Mouse (Mus musculus) midbrain, embryonic 13.5 days (tissue): ENCODE results near the gene Psmb3. TPM values are rescaled to one million over a fixed set of nuclear protein-coding genes. Genes with fewer than 3 reads are reported as not detected.

Experiments
- ATAC-seq: fragments of 200-750 bp; cut with Nextera tagmentation; 2 replicates; pipeline ENCODE4 v1.8.0; 2017; ENCODE audit warnings: mild to moderate bottlenecking, moderate TSS enrichment, moderate library complexity
- H3K27ac ChIP-seq: fragments of 300-500 bp; sonication (generic); 2 replicates; pipeline ENCODE4 v1.5.1; 2015; ENCODE audit warnings: inconsistent platforms, mild to moderate bottlenecking, moderate library complexity
- H3K27me3 ChIP-seq: fragments of 300-500 bp; sonication (generic); 2 replicates; pipeline ENCODE4 v1.6.1; 2015; ENCODE audit warnings: mild to moderate bottlenecking, inconsistent platforms
- H3K36me3 ChIP-seq: fragments of 300-500 bp; sonication (generic); 2 replicates; pipeline ENCODE4 v1.6.1; 2015; ENCODE audit warnings: mild to moderate bottlenecking, inconsistent platforms
- H3K4me1 ChIP-seq: fragments of 300-500 bp; sonication (generic); replicated peaks from 2 replicates; pipeline ENCODE4 v1.6.1; 2015; ENCODE audit warnings: inconsistent platforms
- H3K4me2 ChIP-seq: fragments of 300-500 bp; sonication (generic); replicated peaks from 2 replicates; pipeline ENCODE4 v1.6.1; 2015; ENCODE audit warnings: moderate library complexity, mild to moderate bottlenecking, inconsistent platforms
- H3K4me3 ChIP-seq: fragments of 300-500 bp; sonication (generic); replicated peaks from 2 replicates; pipeline ENCODE4 v1.5.1; 2015; ENCODE audit warnings: mild to moderate bottlenecking, inconsistent platforms
- H3K9ac ChIP-seq: fragments of 300-500 bp; sonication (generic); replicated peaks from 2 replicates; pipeline ENCODE4 v1.6.1; 2015; ENCODE audit warnings: mild to moderate bottlenecking, inconsistent platforms
- H3K9me3 ChIP-seq: fragments of 300-500 bp; sonication (generic); 2 replicates; pipeline ENCODE4 v1.6.1; 2016; ENCODE audit warnings: mild to moderate bottlenecking, inconsistent platforms
- WGBS: fragments of 180-500 bp; shearing (Covaris S2); methylation state at CpG from one replicate; pipeline ENCODE4 v1.1.7; 2015; 5-methylcytosine and 5-hydroxymethylcytosine counted together
- polyA plus RNA-seq: library from polyadenylated mRNA; unstranded; fragments of >200 nt; fragmentation: Nextera tagmentation; extraction: Ambion mirVana; gene quantifications from 2 replicates; pipeline ENCODE4 v1.2.1, GENCODE M21; 2015

The Psmb3 gene
- polyA plus RNA-seq, 1 experiment from 2014 or later: 503 TPM

- H3K4me3 ChIP-seq: no peak overlapping the region
- 94% methylated on average over 3 of the region's 3 CpGs for WGBS
- H3K36me3 ChIP-seq: peaks cover 77% of the 10 kb centered on the region
These were observed 11.2 kb downstream of the Psmb3 start for GRCm38 (mm10) chr11:97714356-97714755.

GRCm38 (mm10) chr11:97714784-97715760 is 11.9 kb downstream of the Psmb3 start:
- Histone ChIP-seq H3K27me3 (no peaks in the 10 kb centered on the region), H3K4me1 (no peaks in the 10 kb centered on the region), H3K4me3 (no peak overlapping the region), H3K36me3 (peaks cover 83% of the 10 kb centered on the region), H3K4me2 (no peak overlapping the region), H3K27ac (no peak overlapping the region), H3K9me3 (no peaks in the 10 kb centered on the region), H3K9ac (no peak overlapping the region)
- no peak for ATAC-seq
- WGBS: 93% methylated on average over 14 of the region's 14 CpGs

More at GRCm38 (mm10) chr11:97714356-97714755, 11.2 kb downstream of the Psmb3 start:
- Histone ChIP-seq H3K27me3 (no peaks in the 10 kb centered on the region), H3K9ac (no peak overlapping the region), H3K4me2 (no peak overlapping the region), H3K9me3 (no peaks in the 10 kb centered on the region), H3K4me1 (no peaks in the 10 kb centered on the region), H3K27ac (no peak overlapping the region)
- ATAC-seq: no peak

GRCm38 (mm10) chr11:97716021-97716420 is 12.8 kb downstream of the Psmb3 start:
- no peak for ATAC-seq
- WGBS: 89% methylated on average over 8 of the region's 8 CpGs
- H3K4me2 ChIP-seq: no peak overlapping the region
- no peak overlapping the region for H3K4me3 ChIP-seq
- no peak overlapping the region for H3K9ac ChIP-seq
- H3K27me3 ChIP-seq: no peaks in the 10 kb centered on the region
- no peaks in the 10 kb centered on the region for H3K4me1 ChIP-seq
- H3K9me3 ChIP-seq: no peaks in the 10 kb centered on the region
- no peak overlapping the region for H3K27ac ChIP-seq
- H3K36me3 ChIP-seq: peaks cover 92% of the 10 kb centered on the region

- Histone ChIP-seq H3K9me3 (0 out of 2 replicates have a peak, but pooled peaks cover 4% of the 10 kb centered on the region), H3K4me2 (no peak overlapping the region), H3K36me3 (peaks cover 92% of the 10 kb centered on the region), H3K9ac (no peak overlapping the region), H3K4me3 (no peak overlapping the region), H3K4me1 (no peaks in the 10 kb centered on the region), H3K27ac (no peak overlapping the region), H3K27me3 (no peaks in the 10 kb centered on the region)
- no peak for ATAC-seq
- WGBS: 91% methylated on average over 26 of the region's 26 CpGs
These were observed 14.4 kb downstream of the Psmb3 start for GRCm38 (mm10) chr11:97717369-97718280.

- 88% methylated on average over 15 of the region's 15 CpGs for WGBS
- Histone ChIP-seq H3K9ac (no peak overlapping the region), H3K27me3 (no peaks in the 10 kb centered on the region), H3K27ac (no peak overlapping the region), H3K4me1 (no peaks in the 10 kb centered on the region), H3K4me2 (no peak overlapping the region), H3K9me3 (0 out of 2 replicates have a peak, but pooled peaks cover 4% of the 10 kb centered on the region), H3K4me3 (no peak overlapping the region), H3K36me3 (peaks cover 92% of the 10 kb centered on the region)
- ATAC-seq: no peak
These were observed 15.2 kb downstream of the Psmb3 start for GRCm38 (mm10) chr11:97718281-97718860.

- no peak overlapping the region for H3K4me2 ChIP-seq
- H3K27me3 ChIP-seq: no peaks in the 10 kb centered on the region
- H3K4me3 ChIP-seq: no peak overlapping the region
- H3K36me3 ChIP-seq: peaks cover 92% of the 10 kb centered on the region
- WGBS: 93% methylated on average over 4 of the region's 4 CpGs
- H3K4me1 ChIP-seq: no peaks in the 10 kb centered on the region
- 0 out of 2 replicates have a peak, but pooled peaks cover 4% of the 10 kb centered on the region for H3K9me3 ChIP-seq
- no peak overlapping the region for H3K9ac ChIP-seq
- no peak overlapping the region for H3K27ac ChIP-seq
- ATAC-seq: no peak
These were observed 15.8 kb downstream of the Psmb3 start for GRCm38 (mm10) chr11:97719041-97719440.

GRCm38 (mm10) chr11:97721338-97721737 is 18.1 kb downstream of the Psmb3 start:
- Histone ChIP-seq H3K4me3 (no peak overlapping the region), H3K27ac (no peak overlapping the region), H3K9me3 (0 out of 2 replicates have a peak, but pooled peaks cover 4% of the 10 kb centered on the region), H3K9ac (no peak overlapping the region), H3K36me3 (peaks cover 97% of the 10 kb centered on the region), H3K4me1 (no peaks in the 10 kb centered on the region), H3K4me2 (no peak overlapping the region), H3K27me3 (no peaks in the 10 kb centered on the region)
- WGBS: 96% methylated on average over 4 of the region's 4 CpGs
- ATAC-seq: no peak

- no peak for ATAC-seq
- peaks cover 99% of the 10 kb centered on the region for H3K36me3 ChIP-seq
- WGBS: 91% methylated on average over 7 of the region's 7 CpGs
These were observed 20.5 kb downstream of the Psmb3 start for GRCm38 (mm10) chr11:97723709-97724108.

GRCm38 (mm10) chr11:97728311-97728710 is 25.1 kb downstream of the Psmb3 start:
- Histone ChIP-seq H3K36me3 (peaks cover 88% of the 10 kb centered on the region), H3K9ac (no peak overlapping the region), H3K4me2 (no peak overlapping the region), H3K9me3 (no peaks in the 10 kb centered on the region), H3K27ac (no peak overlapping the region), H3K4me3 (no peak overlapping the region), H3K4me1 (no peaks in the 10 kb centered on the region), H3K27me3 (no peaks in the 10 kb centered on the region)
- no peak for ATAC-seq
- WGBS: 85% methylated on average over 7 of the region's 7 CpGs

More at GRCm38 (mm10) chr11:97723709-97724108, 20.5 kb downstream of the Psmb3 start:
- H3K27me3 ChIP-seq: no peaks in the 10 kb centered on the region
- H3K4me2 ChIP-seq: no peak overlapping the region
- H3K4me1 ChIP-seq: no peaks in the 10 kb centered on the region
- H3K9ac ChIP-seq: no peak overlapping the region
- H3K4me3 ChIP-seq: no peak overlapping the region
- no peak overlapping the region for H3K27ac ChIP-seq
- 0 out of 2 replicates have a peak, but pooled peaks cover 4% of the 10 kb centered on the region for H3K9me3 ChIP-seq

GRCm38 (mm10) chr11:97728730-97729129 is 25.5 kb downstream of the Psmb3 start:
- peaks cover 84% of the 10 kb centered on the region for H3K36me3 ChIP-seq
- no peak overlapping the region for H3K4me2 ChIP-seq
- no peak for ATAC-seq
- H3K9me3 ChIP-seq: no peaks in the 10 kb centered on the region
- H3K9ac ChIP-seq: no peak overlapping the region
- WGBS: 92% methylated on average over 7 of the region's 7 CpGs
- no peaks in the 10 kb centered on the region for H3K4me1 ChIP-seq
- no peaks in the 10 kb centered on the region for H3K27me3 ChIP-seq
- no peak overlapping the region for H3K4me3 ChIP-seq
- no peak overlapping the region for H3K27ac ChIP-seq

- no peak for ATAC-seq
- Histone ChIP-seq H3K9ac (no peak overlapping the region), H3K4me3 (no peak overlapping the region), H3K27me3 (no peaks in the 10 kb centered on the region), H3K4me1 (0 out of 2 replicates have a peak, but pooled peaks cover 3% of the 10 kb centered on the region), H3K27ac (no peak overlapping the region), H3K4me2 (no peak overlapping the region), H3K36me3 (peaks cover 34% of the 10 kb centered on the region), H3K9me3 (no peaks in the 10 kb centered on the region)
- 62% methylated on average over 10 of the region's 10 CpGs for whole genome bisulfite sequencing
These were observed 30.5 kb downstream of the Psmb3 start for GRCm38 (mm10) chr11:97733689-97734088.
